Mouse (Mus musculus) fibroblast of lung, adult 2 months (primary cell): ENCODE data around the gene Uqcc3.
A peak's percentile ranks its signal among the peaks of the same experiment; 100 is the strongest.
"Not testable (repeated sequence)": the region's sequence is repeated elsewhere in the genome, so short reads cannot be mapped to it uniquely, and the experiment has no call there.

Source experiments
- DNase-seq: peaks from one replicate; pipeline ENCODE4 v3.0.0-alpha.2; 2011; ENCODE audit warnings: low read depth

The Uqcc3 gene

DNA sequence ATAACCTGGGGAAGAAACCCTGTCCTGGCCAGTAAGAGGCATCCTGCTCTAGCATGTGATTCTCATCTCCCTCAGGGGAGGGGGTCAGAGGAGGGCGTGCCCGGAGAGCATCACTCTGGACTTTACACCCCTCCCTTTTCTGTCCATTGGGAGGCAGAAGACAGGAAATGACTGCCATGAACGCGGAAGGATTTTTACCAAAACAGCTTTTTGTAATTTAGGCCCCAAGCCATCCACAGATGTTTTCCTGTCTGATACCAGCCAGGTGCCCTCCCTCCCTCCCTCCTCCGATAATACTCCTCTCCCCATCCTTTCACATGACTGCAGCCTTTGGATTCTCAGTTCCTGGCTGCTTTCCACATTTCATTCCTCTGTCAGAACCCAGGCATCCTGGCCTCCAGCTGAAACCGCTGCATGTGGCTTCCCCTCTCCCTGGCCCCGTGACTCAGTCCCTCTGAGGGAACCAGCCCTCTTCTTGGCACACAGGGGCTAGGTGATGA lies 30.3 kb downstream of the Uqcc3 start, which contains the start of gene Lrrn4cl:
TSS of gene Lrrn4cl (plus strand) at position 367 of the 500 bp plus-strand sequence.
- DNase-seq: peak; percentile 85

DNA sequence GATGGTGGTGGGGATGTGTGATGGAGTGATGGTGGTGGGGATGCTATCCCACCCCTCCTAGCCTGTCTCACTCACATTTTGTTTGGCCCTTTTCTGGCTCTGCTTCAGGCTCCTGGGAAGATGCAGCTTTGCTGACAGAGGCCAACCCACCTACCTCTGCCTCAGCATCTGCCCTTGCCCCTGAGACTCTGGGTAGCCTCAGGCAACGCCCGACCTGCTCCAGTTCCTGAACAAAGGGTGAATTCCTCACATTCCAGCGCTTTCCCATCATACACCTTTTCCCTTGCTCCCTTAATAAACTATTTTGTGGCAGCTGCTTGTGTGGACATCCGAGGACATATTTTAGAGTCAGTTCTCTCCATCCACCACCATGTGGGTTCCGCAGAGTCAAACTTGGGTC lies 32.4 kb downstream of the Uqcc3 start:
- DNase-seq: no peak

DNA sequence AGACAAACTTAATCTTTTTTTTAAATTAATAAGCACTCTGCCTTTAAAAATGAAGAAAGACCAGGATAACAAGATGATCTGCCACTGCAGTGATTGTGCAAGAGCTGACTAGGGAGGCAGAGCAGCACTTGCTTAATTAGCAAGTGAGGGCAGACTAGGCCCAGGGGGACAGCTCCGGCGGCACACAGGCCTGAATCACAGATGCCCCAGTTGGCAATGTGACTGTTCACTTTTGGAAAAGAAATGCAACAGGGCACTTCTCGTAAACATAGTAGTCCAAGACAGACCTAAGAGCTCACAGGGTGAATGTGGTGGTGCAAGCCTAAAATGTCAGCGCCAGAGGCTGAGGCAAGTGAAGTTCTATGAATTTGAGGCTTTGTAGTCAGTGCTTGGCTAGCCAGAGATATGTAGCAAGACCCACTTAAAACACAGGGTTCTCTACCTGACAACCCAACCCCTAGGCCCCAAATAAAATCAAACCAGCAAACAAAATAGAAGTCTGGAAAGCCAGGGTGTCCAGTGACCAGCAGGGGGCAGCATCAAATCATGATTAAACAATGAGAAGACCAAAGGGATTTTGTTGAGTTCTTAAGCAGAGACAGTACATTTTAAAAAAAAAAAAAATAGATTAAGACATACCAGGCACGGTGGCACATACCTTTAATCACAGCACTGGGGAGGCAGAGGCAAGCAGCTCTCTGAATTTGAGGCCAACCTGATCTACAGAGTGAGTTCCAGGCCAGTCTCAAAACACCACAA lies 36.2 kb downstream of the Uqcc3 start:
- peak; percentile 38 for DNase-seq

DNA sequence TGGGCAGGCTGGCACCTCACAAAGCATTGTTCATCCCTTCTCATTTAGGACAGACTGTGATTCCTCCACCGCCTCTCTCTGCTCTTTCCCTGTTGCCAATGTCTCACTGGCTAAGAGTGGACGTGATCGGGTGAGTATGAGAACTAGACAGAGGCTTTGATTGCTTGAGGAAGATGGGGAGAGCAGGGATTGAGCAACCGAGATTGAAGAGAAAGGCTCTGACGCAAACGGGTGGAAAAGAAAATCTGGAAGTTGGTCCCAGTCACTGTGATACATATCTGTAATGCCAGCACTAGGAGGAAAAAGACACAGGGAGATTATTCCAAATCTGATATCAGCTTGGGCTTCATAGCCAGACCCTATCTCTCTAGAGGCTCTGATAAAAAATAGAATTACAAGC lies 37.8 kb downstream of the Uqcc3 start:
- no peak for DNase-seq

DNA sequence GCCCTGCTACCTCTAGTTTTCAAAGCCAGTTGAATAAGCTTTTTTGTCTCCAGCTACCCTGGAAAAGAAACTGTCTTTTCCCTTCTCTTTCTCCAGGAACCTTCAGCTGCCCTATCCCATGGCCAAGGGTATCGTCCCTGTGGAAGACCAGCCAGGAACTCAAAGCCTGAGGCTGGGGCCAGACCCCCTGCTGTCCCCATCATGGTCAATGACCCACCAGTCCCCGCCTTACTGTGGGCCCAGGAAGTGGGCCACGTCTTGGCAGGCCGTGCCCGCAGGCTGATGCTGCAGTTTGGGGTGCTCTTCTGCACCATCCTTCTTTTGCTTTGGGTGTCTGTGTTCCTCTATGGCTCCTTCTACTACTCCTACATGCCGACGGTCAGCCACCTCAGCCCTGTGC lies 39.7 kb downstream of the Uqcc3 start:
- DNase-seq: no peak

DNA sequence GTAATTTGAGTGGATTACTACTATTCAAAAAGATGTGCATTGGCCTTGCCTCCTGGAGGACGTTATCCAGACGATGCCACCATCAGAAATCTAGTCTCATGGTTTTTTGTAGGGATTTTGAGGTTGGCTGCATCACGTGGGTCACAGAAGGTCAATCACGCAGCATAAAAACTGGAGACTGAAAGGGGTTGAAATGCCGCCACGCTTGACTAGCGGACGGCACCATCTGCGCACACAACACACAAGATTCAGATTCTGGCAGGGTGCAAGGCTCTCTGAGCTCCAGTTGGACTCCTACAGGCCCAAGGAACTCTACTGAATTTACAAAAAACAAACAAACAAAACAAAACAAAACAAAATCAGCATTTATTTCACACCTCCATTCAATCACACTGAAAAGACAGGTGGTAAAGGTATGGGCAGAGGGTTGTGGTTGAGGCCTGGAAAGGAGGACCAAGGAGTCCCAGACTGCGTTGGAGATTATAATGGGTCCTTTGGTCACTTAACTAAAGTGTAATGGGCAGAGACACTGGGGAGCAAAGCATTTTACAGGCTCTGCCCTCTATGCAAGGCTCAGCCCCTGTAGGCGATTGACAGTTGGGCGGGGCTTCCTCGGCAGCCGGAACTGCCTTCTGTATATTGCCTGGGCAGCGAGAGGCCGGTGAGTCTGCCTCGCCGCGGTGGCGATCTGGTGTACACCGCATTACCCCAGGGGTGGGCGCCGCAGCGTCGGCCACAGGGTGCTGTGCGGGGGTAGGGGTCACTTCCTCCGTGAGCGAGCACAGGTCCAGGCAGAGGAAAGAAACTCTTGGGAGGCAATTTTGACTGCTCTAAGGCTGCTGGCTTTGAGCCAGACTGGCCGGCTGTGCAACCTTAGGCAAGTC lies 40.6 kb downstream of the Uqcc3 start:
- peak; percentile 34 for DNase-seq

DNA sequence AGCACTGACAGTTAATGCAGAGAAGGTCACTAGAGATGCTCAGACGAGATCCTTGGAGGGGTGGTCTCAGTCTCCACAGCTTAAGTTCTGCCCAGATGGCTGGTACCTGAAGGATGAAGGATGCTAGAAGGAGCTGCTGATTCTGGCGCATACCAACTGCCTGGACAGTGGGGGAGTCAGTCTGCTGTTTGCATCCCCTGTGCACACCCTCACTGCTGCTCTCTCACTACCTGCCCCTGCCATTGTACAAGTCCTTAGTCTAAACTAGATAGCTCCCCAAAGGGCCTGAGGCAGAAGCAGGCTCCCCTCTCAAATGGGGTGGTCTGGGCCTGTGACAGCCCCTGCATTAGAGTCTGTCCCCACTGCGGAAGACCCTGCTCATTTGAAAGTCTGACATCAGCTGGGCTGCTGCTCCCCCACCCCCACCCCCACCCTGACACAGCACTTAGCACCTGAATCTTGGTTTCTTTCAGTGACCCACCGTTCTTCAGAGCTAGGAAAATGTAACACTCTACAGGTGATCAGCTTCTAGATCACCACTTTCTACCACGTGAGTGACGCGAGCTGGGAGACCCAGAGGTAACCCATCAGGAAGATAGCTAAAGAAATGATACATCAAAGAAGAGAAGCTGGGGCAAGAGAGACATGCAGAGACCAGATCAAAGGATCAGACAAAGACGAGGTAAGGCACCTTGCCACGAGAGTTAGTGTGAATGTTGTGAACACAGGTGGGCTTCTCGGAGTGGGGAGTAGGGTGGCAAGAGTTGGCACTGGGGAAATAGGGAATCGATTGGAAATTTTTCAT lies 41.4 kb downstream of the Uqcc3 start, which contains the start of gene Gng3:
TSS of gene Gng3 (minus strand) at position 92 of the 805 bp plus-strand sequence.
- DNase-seq: no peak

DNA sequence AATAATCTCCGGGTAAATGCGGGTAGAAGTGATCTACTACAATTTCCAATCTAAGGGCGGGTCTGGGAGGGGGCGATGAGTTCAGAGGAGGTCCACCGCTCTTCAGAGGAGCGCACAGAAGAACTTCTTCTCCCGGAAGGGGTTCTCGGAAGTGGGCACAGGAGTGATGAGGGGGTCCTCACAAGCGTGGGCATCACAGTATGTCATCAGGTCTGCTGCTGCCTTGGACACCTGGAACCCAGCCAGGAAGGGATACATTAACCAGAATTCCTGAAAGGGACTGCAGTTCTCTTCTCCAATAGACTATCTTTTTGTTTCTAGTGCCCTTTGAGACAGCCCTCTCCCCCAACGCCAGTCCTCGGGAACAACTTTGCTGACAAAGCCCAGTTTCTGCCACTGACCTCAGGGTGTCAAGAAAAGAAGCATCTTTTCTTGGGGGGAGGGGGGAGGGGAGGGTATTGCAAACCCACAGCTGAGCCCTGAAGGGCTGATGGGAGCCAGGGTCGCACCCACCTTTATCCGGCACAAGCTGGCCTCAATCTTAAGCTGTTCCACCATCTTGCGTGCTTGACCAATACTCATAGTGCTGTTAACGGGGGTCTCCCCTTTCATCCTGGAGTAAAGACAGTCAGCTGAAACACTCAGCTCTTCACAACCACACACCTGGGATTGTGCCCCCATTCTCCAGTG lies 42.5 kb downstream of the Uqcc3 start:
- no peak for DNase-seq

DNA sequence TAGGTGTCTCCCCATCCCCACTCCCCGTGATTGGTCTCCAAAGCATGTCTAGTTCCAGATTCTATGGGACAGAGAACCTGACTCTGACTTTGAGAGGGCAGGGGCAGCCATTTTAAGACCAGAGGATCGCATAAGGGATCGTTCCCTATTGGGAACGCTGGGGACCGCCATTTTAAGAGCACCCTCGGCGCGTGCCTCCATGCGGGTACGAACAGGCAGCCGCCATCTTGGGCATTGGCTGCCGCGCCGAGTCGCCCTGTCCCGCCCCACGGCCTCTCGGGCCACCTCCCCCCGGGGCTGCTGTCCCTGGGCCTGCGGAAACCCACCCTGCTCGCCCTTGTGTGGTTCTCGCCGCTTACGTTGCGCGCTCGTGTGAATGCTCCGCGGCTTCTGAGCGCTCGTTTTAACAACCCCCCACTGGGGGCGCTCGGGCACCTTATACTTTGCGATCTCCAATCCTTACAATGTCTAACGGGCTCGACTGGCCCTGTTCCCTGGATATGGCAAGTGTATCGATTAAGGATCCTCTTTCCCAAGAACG lies 43.4 kb downstream of the Uqcc3 start, which contains the start of gene Bscl2:
TSS of gene Bscl2 (plus strand) at position 217 of the 541 bp plus-strand sequence.
- DNase-seq: peak; percentile 36

DNA sequence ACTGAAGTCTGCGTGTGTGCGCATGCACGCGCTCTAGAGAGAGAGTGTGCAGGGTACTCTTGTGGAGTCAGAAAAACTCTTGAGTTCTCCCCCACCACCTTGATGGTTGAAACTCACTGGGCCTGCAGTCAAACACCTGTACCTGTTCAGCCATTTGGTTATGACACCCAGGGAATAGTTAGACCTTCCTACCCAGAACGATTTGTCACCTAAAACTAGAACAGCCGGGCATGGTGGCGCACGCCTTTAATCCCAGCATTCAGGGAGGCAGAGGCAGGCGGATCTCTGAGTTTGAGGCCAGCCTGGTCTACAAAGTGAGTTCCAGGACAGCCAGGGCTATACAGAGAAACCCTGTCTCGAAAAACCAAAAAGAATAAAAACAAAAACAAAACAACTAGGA lies 44.4 kb downstream of the Uqcc3 start:
- DNase-seq: not testable (repeated sequence)

DNA sequence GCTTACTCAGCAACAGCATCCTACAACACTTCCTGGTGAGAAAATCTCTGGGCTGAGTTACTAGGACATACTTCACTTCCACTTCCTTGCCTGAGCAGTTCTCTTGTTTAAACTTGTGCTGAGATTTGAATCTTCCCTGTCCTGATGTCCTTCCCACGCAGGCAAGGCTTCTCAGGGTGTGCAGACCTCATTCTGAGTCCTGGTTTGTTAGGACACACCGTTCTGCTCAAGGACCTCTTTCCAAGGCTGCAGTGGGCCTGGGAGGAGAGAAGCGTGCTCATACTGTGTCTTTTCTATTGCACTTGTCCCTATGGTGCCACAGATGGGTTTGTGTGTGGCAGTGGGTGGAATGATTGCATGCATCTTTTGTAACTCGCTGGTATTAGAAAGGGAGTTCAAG lies 47.8 kb downstream of the Uqcc3 start:
- DNase-seq: no peak

DNA sequence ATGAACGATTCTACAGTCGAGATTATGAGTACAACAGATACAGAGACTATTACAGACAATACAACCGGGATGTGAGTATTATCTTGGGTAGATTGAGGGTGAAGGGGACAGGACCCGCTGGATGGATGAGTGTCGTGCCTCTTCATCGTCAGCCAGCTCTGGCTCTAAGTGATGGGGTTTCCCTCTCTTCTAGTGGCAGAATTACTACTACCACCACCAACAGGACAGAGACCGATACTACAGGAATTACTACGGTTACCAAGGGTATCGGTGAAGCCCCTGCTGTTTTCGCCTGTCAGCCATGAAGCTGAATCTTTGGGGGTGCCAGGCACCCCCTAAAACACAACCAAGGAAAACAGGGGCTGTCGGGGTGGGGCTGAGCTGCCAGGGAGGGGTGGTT lies 49.5 kb downstream of the Uqcc3 start:
- no peak for DNase-seq

DNA sequence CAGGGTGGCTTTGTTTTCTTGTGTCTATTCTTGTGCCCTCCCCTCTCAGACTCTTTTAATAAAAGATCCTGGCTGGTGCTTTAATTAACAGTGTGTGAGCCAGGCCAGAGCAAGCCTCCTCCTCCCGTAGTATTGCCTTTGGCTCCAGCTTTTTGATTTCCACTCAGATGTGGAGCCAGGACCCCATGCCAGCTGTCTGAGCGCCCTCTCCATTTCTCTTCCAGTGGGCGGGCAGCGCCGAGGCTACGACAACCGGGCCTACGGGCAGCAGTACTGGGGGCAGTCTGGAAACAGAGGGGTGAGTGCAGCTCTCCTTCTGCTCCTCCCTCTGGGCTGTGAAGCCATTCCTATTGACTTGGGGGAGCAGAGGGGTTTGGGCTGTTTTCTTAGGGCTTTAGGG lies 50.1 kb downstream of the Uqcc3 start:
- DNase-seq: no peak
